Mouse (Mus musculus) C3H10T1/2 (cell line): Measurements from ENCODE around the gene Pgp. TPM values are rescaled to one million over a fixed set of nuclear protein-coding genes. Genes with fewer than 3 reads are reported as not detected.

Experiments used
- polyA plus RNA-seq, 2 experiments: library from polyadenylated mRNA; unstranded; fragments of >200 nt; fragmentation: generic; extraction: Trizol; gene quantifications; one replicate each; pipeline ENCODE4 v1.2.1; 2012; ENCODE audit warnings: missing spikeins in 2 of 2

Pgp gene
- polyA plus RNA-seq, result 10 to 100 TPM; 31.3 to 84.9 TPM

GRCm38 (mm10) chr17:24469910-24470602, at the start of gene Pgp, which contains the start of gene E4f1:
Gene Pgp, plus strand, starts transcription at chr17:24470392.
Gene E4f1, minus strand, starts transcription at chr17:24470313.

GRCm38 (mm10) chr17:24426471-24427169, 43.6 kb upstream of the Pgp start, which contains the start of gene Eci1:
Gene Eci1, plus strand, starts transcription at chr17:24426641.

GRCm38 (mm10) chr17:24442632-24443155, 27.5 kb upstream of the Pgp start, which contains the start of gene Dnase1l2:
Gene Dnase1l2, minus strand, starts transcription at chr17:24443105.

GRCm38 (mm10) chr17:24473612-24474275, 3.6 kb downstream of the Pgp start, which contains the start of gene Bricd5:
Gene Bricd5, plus strand, starts transcription at chr17:24473884.

GRCm38 (mm10) chr17:24478663-24479380, 8.6 kb downstream of the Pgp start, which contains the start of gene Mlst8:
Gene Mlst8, minus strand, starts transcription at chr17:24479078.

GRCm38 (mm10) chr17:24488186-24488661, 18.0 kb downstream of the Pgp start, which contains the start of gene Caskin1:
Gene Caskin1, plus strand, starts transcription at chr17:24488601.

Other genes with a start within 250 kb of the Pgp start
- gene Tedc2, start 249.5 kb upstream of the Pgp start, polyA plus RNA-seq, result 1 to 10 TPM; 6.6 to 7.0 TPM
- gene Ccnf, start 218.9 kb upstream of the Pgp start, polyA plus RNA-seq, result 10 to 100 TPM; 28.1 to 29.1 TPM
- under 1 TPM in 1 of 2 experiments, not detected in 1; 0.01 TPM for gene Abca17, start 119.3 kb upstream of the Pgp start, polyA plus RNA-seq
- gene Abca3, start 118.4 kb upstream of the Pgp start, polyA plus RNA-seq, result 10 to 100 TPM in 1 of 2 experiments, 1 to 10 TPM in 1; 2.9 to 15.9 TPM
- gene Rnps1, start 55.8 kb upstream of the Pgp start, polyA plus RNA-seq, result 10 to 100 TPM; 74.1 to 82.9 TPM
- 100 to 1,000 TPM in 1 of 2 experiments, 10 to 100 TPM in 1; 64.8 to 150 TPM for gene Eci1, start 43.8 kb upstream of the Pgp start, polyA plus RNA-seq
- 1 to 10 TPM in 1 of 2 experiments, under 1 TPM in 1; 0.20 to 3.1 TPM for gene Dnase1l2, start 27.3 kb upstream of the Pgp start, polyA plus RNA-seq
- 10 to 100 TPM in 1 of 2 experiments, 1 to 10 TPM in 1; 9.2 to 27.4 TPM for gene E4f1, start 79 bp upstream of the Pgp start, polyA plus RNA-seq
- under 1 TPM; 0.07 to 0.13 TPM for gene Bricd5, start 3.5 kb downstream of the Pgp start, polyA plus RNA-seq
- gene Mlst8, start 8.7 kb downstream of the Pgp start, polyA plus RNA-seq, result 10 to 100 TPM; 11.5 to 32.9 TPM
- under 1 TPM; 0.26 to 0.51 TPM for gene Caskin1, start 18.2 kb downstream of the Pgp start, polyA plus RNA-seq
- gene Traf7, start 57.5 kb downstream of the Pgp start, polyA plus RNA-seq, result 100 to 1,000 TPM in 1 of 2 experiments, 10 to 100 TPM in 1; 68.5 to 103 TPM
- gene Rab26, start 63.8 kb downstream of the Pgp start, polyA plus RNA-seq, result under 1 TPM; 0.11 to 0.22 TPM
- gene Pkd1, start 79.4 kb downstream of the Pgp start, polyA plus RNA-seq, result 10 to 100 TPM in 1 of 2 experiments, 1 to 10 TPM in 1; 6.9 to 98.9 TPM
- gene Tsc2, start 162.2 kb downstream of the Pgp start, polyA plus RNA-seq, result 100 to 1,000 TPM in 1 of 2 experiments, 10 to 100 TPM in 1; 78.3 to 110 TPM
- gene Nthl1, start 162.3 kb downstream of the Pgp start, polyA plus RNA-seq, result 10 to 100 TPM; 27.3 to 51.1 TPM
- gene Slc9a3r2, start 179.9 kb downstream of the Pgp start, polyA plus RNA-seq, result 10 to 100 TPM in 1 of 2 experiments, 1 to 10 TPM in 1; 2.8 to 26.5 TPM
- not detected for gene Npw, start 188.1 kb downstream of the Pgp start, polyA plus RNA-seq
- 10 to 100 TPM; 14.9 to 24.2 TPM for gene Zfp598, start 199.3 kb downstream of the Pgp start, polyA plus RNA-seq
- gene Syngr3, start 219.6 kb downstream of the Pgp start, polyA plus RNA-seq, result under 1 TPM; 0.14 to 0.27 TPM
- 10 to 100 TPM; 40.0 to 84.5 TPM for gene Gfer, start 225.8 kb downstream of the Pgp start, polyA plus RNA-seq
- gene Noxo1, start 225.8 kb downstream of the Pgp start, polyA plus RNA-seq, result 1 to 10 TPM; 1.9 to 6.3 TPM
- gene Tbl3, start 237.3 kb downstream of the Pgp start, polyA plus RNA-seq, result 100 to 1,000 TPM in 1 of 2 experiments, 10 to 100 TPM in 1; 28.8 to 116 TPM
- 1 to 10 TPM; 2.0 to 2.2 TPM for gene Rnf151, start 247.7 kb downstream of the Pgp start, polyA plus RNA-seq
- 100 to 1,000 TPM; 451 to 471 TPM for gene Rps2, start 247.7 kb downstream of the Pgp start, polyA plus RNA-seq